Mouse (Mus musculus): ENCODE measurements around the gene Vti1a.
A peak's percentile ranks its signal among the peaks of the same experiment; 100 is the strongest.

Vti1a gene

GRCm38 (mm10) chr19:55315452-55316108, 515 bp upstream of the Vti1a start, which contains the start of gene Zdhhc6:
Gene Zdhhc6, minus strand, starts transcription at chr19:55316032.
- DNase-seq: peak; percentile 92 to 93

GRCm38 (mm10) chr19:55316901-55317300, 806 bp downstream of the Vti1a start:
- DNase-seq: no peak

GRCm38 (mm10) chr19:55319036-55319435, 2.9 kb downstream of the Vti1a start:
- no peak for DNase-seq

GRCm38 (mm10) chr19:55319521-55319920, 3.4 kb downstream of the Vti1a start:
- no peak for DNase-seq

GRCm38 (mm10) chr19:55322604-55323003, 6.5 kb downstream of the Vti1a start:
- DNase-seq: no peak

GRCm38 (mm10) chr19:55327510-55327909, 11.4 kb downstream of the Vti1a start:
- peak; percentile 30 to 56 for DNase-seq

GRCm38 (mm10) chr19:55331776-55332175, 15.7 kb downstream of the Vti1a start:
- DNase-seq: no peak

GRCm38 (mm10) chr19:55332641-55333268, 16.7 kb downstream of the Vti1a start:
- DNase-seq: peak; percentile 74 to 83

GRCm38 (mm10) chr19:55335881-55336280, 19.8 kb downstream of the Vti1a start:
- DNase-seq: peak in 1 of 2 experiments; percentile 40

GRCm38 (mm10) chr19:55336441-55336840, 20.3 kb downstream of the Vti1a start:
- DNase-seq: no peak

GRCm38 (mm10) chr19:55337066-55337465, 21.0 kb downstream of the Vti1a start:
- DNase-seq: no peak

- no peak for DNase-seq
Observed at GRCm38 (mm10) chr19:55337664-55338063, 21.6 kb downstream of the Vti1a start.

- no peak for DNase-seq
Observed at GRCm38 (mm10) chr19:55340521-55340920, 24.4 kb downstream of the Vti1a start.

GRCm38 (mm10) chr19:55341377-55341776, 25.3 kb downstream of the Vti1a start:
- no peak for DNase-seq

GRCm38 (mm10) chr19:55342423-55342822, 26.3 kb downstream of the Vti1a start:
- DNase-seq: no peak

GRCm38 (mm10) chr19:55343274-55343673, 27.2 kb downstream of the Vti1a start:
- DNase-seq: no peak

- DNase-seq: no peak
Observed at GRCm38 (mm10) chr19:55348187-55348586, 32.1 kb downstream of the Vti1a start.

GRCm38 (mm10) chr19:55350673-55351378, 34.7 kb downstream of the Vti1a start:
- no peak for DNase-seq

GRCm38 (mm10) chr19:55362606-55363005, 46.5 kb downstream of the Vti1a start:
- no peak for DNase-seq

GRCm38 (mm10) chr19:55369691-55370090, 53.6 kb downstream of the Vti1a start:
- no peak for DNase-seq

- DNase-seq: no peak
Observed at GRCm38 (mm10) chr19:55376331-55376730, 60.2 kb downstream of the Vti1a start.

GRCm38 (mm10) chr19:55377465-55377864, 61.4 kb downstream of the Vti1a start:
- DNase-seq: no peak

GRCm38 (mm10) chr19:55378884-55379283, 62.8 kb downstream of the Vti1a start:
- no peak for DNase-seq

GRCm38 (mm10) chr19:55380764-55381163, 64.7 kb downstream of the Vti1a start:
- DNase-seq: peak; percentile 7 to 9
